Mouse (Mus musculus) cortical plate, adult 2 months (tissue): ENCODE data around the gene Ptpn12. TPM values are rescaled to one million over a fixed set of nuclear protein-coding genes. Genes with fewer than 3 reads are reported as not detected.

Experiments
- H3K27ac ChIP-seq: fragments of 200-500 bp; 2 replicates; pipeline ENCODE4 v1.5.1; 2012; ENCODE audit warnings: low read length, control low read depth, inconsistent platforms; ENCODE audit not compliant: insufficient read depth
- H3K4me1 ChIP-seq: fragments of 200-500 bp; 2 replicates; pipeline ENCODE4 v1.6.1; 2011; ENCODE audit warnings: low read length; ENCODE audit not compliant: control insufficient read depth, insufficient read depth
- H3K4me3 ChIP-seq: fragments of 200-500 bp; 2 replicates; pipeline ENCODE4 v1.5.1; 2011; ENCODE audit warnings: mild to moderate bottlenecking, low read length, control low read depth; ENCODE audit not compliant: insufficient read depth
- CTCF ChIP-seq: fragments of 200-500 bp; IDR thresholded peaks from 2 replicates; pipeline ENCODE4 v1.5.1; 2011; ENCODE audit warnings: mild to moderate bottlenecking, control low read depth, low read length; ENCODE audit not compliant: insufficient read depth; ENCODE audit errors: extremely low read depth
- POLR2A ChIP-seq: fragments of 200-500 bp; IDR thresholded peaks from 2 replicates; pipeline ENCODE4 v1.6.1; 2011; ENCODE audit warnings: mild to moderate bottlenecking, low read length, control low read depth; ENCODE audit not compliant: insufficient read depth; ENCODE audit errors: extremely low read depth
- polyA plus RNA-seq: library from polyadenylated mRNA; depleted of rRNA; stranded (reverse); fragments of >200 nt; gene quantifications from 2 replicates; pipeline ENCODE4 v1.2.3, GENCODE M21; 2012; rRNA removed

Ptpn12 gene
- 54.2 and 58.6 TPM in 2 replicates for polyA plus RNA-seq

- H3K4me1 ChIP-seq, result peaks cover 5% of the 10 kb centered on the region
- peak within 1 kb of the TSS; percentile 87 for H3K4me3 ChIP-seq
- peak within 1 kb of the TSS; percentile 92 for H3K27ac ChIP-seq
- TF ChIP-seq CTCF (no peak), POLR2A (peak; percentile 79)
Observed at GRCm38 (mm10) chr5:21055820-21056531, at the start of gene Ptpn12. Gene Ptpn12, minus strand, starts transcription at chr5:21055911.

- H3K27ac ChIP-seq, result no peak overlapping the region
- no peak for TF ChIP-seq CTCF
- TF ChIP-seq POLR2A, result no peak
- H3K4me3 ChIP-seq, result no peak overlapping the region
- no peaks in the 10 kb centered on the region for H3K4me1 ChIP-seq
Observed at GRCm38 (mm10) chr5:21091179-21091578, 35.5 kb upstream of the Ptpn12 start.

GRCm38 (mm10) chr5:21057217-21057616 lies 1.5 kb upstream of the Ptpn12 start:
- Histone ChIP-seq H3K4me1 (peaks cover 3% of the 10 kb centered on the region), H3K4me3 (no peak overlapping the region; the same call in 1 of the 2 replicates), H3K27ac (no peak overlapping the region)
- no peak for TF ChIP-seq CTCF
- TF ChIP-seq POLR2A, result no peak

GRCm38 (mm10) chr5:21056595-21056994 lies 884 bp upstream of the Ptpn12 start:
- H3K27ac ChIP-seq, result peak overlapping the region; percentile 43
- H3K4me3 ChIP-seq, result peak overlapping the region; percentile 87
- peaks cover 3% of the 10 kb centered on the region for H3K4me1 ChIP-seq
- TF ChIP-seq POLR2A (no peak), CTCF (no peak)

- H3K4me3 ChIP-seq, result peak overlapping the region; percentile 87
- TF ChIP-seq CTCF, result no peak
- 0 out of 2 replicates have a peak, but pooled peaks have one; percentile 21 for TF ChIP-seq POLR2A
- H3K27ac ChIP-seq, result peak overlapping the region; percentile 92
- peaks cover 6% of the 10 kb centered on the region for H3K4me1 ChIP-seq
Observed at GRCm38 (mm10) chr5:21055071-21055819, 466 bp downstream of the Ptpn12 start.

GRCm38 (mm10) chr5:21054472-21055070 lies 1.1 kb downstream of the Ptpn12 start:
- no peak for TF ChIP-seq POLR2A
- TF ChIP-seq CTCF, result no peak
- H3K27ac ChIP-seq, result peak overlapping the region; percentile 92
- peak overlapping the region; percentile 87 for H3K4me3 ChIP-seq
- H3K4me1 ChIP-seq, result peaks cover 9% of the 10 kb centered on the region

GRCm38 (mm10) chr5:21053571-21054307 lies 2.0 kb downstream of the Ptpn12 start:
- no peak overlapping the region for H3K27ac ChIP-seq

GRCm38 (mm10) chr5:21052521-21052920 lies 3.2 kb downstream of the Ptpn12 start:
- TF ChIP-seq CTCF, result no peak
- TF ChIP-seq POLR2A, result no peak

More at GRCm38 (mm10) chr5:21053571-21054307, 2.0 kb downstream of the Ptpn12 start:
- Histone ChIP-seq H3K4me3 (peak overlapping the region; percentile 87), H3K4me1 (peaks cover 13% of the 10 kb centered on the region)
- no peak for TF ChIP-seq CTCF
- TF ChIP-seq POLR2A, result no peak

GRCm38 (mm10) chr5:21050770-21051122 lies 5.0 kb downstream of the Ptpn12 start:
- H3K4me3 ChIP-seq, result no peak overlapping the region
- peaks cover 13% of the 10 kb centered on the region for H3K4me1 ChIP-seq
- TF ChIP-seq POLR2A (no peak), CTCF (no peak)
- no peak overlapping the region for H3K27ac ChIP-seq

More at GRCm38 (mm10) chr5:21052521-21052920, 3.2 kb downstream of the Ptpn12 start:
- H3K4me3 ChIP-seq, result no peak overlapping the region
- H3K27ac ChIP-seq, result no peak overlapping the region
- H3K4me1 ChIP-seq, result peaks cover 13% of the 10 kb centered on the region
